Mouse (Mus musculus): ENCODE measurements around the gene Ifngr1. TPM values are rescaled to one million over a fixed set of nuclear protein-coding genes. Genes with fewer than 3 reads are reported as not detected.

The Ifngr1 gene
- polyA plus RNA-seq, 1 experiment from 2014 or later: 69.2 TPM

GRCm38 (mm10) chr10:19621408-19622048, 29.8 kb downstream of the Ifngr1 start, which contains the start of gene Il22ra2:
TSS of gene Il22ra2 (plus strand) at chr10:19621998.
- TF ChIP-seq CTCF (IDR thresholded peaks at IDR 0.05; ENCODE audit: low read depth): no peak
- 92% methylated on average over 2 of the region's 2 CpGs for WGBS
- Histone ChIP-seq H3K4me1 (replicated peaks; ENCODE audit: insufficient read depth, low read length) (no peaks in the 10 kb centered on the region), H3K4me3 (replicated peaks; ENCODE audit: low read depth, low read length) (no peak within 1 kb of the TSS), H3K36me3 (ENCODE audit: insufficient read depth, low read length) (no peaks in the 10 kb centered on the region), H3K9me3 (replicated peaks; ENCODE audit: low read length) (no peaks in the 10 kb centered on the region), H3K9ac (ENCODE audit: low read depth, low read length) (no peak within 1 kb of the TSS), H3K27me3 (ENCODE audit: insufficient read depth, low read length) (no peaks in the 10 kb centered on the region), H3K4me2 (ENCODE audit: low read length) (no peak within 1 kb of the TSS), H3K27ac (no peak within 1 kb of the TSS)
- ATAC-seq (replicated peaks; ENCODE audit: low FRiP score, low read depth) (no peak), DNase-seq (ENCODE audit: low spot score) (no peak)

GRCm38 (mm10) chr10:19624617-19625016, 32.9 kb downstream of the Ifngr1 start:
- no peak overlapping the region for H3K27ac ChIP-seq
- H3K9ac ChIP-seq (ENCODE audit: low read depth, low read length): no peak overlapping the region
- ATAC-seq (replicated peaks; ENCODE audit: low FRiP score, low read depth): no peak
- TF ChIP-seq CTCF (IDR thresholded peaks at IDR 0.05; ENCODE audit: low read depth): no peak
- no peak for DNase-seq (ENCODE audit: low spot score)
- H3K4me3 ChIP-seq (replicated peaks; ENCODE audit: low read depth, low read length): no peak overlapping the region
- H3K9me3 ChIP-seq (replicated peaks; ENCODE audit: low read length): no peaks in the 10 kb centered on the region
- H3K4me2 ChIP-seq (ENCODE audit: low read length): no peak overlapping the region
- H3K4me1 ChIP-seq (replicated peaks; ENCODE audit: insufficient read depth, low read length): no peaks in the 10 kb centered on the region
- H3K36me3 ChIP-seq (ENCODE audit: insufficient read depth, low read length): no peaks in the 10 kb centered on the region
- 85% methylated on average over 1 of the region's 1 CpGs for WGBS
- no peaks in the 10 kb centered on the region for H3K27me3 ChIP-seq (ENCODE audit: insufficient read depth, low read length)

GRCm38 (mm10) chr10:19627342-19627741, 35.6 kb downstream of the Ifngr1 start:
- no peaks in the 10 kb centered on the region for H3K27me3 ChIP-seq (ENCODE audit: insufficient read depth, low read length)
- no peak for TF ChIP-seq CTCF (IDR thresholded peaks at IDR 0.05; ENCODE audit: low read depth)
- no peak overlapping the region for H3K27ac ChIP-seq
- H3K9ac ChIP-seq (ENCODE audit: low read depth, low read length): no peak overlapping the region
- no peaks in the 10 kb centered on the region for H3K9me3 ChIP-seq (replicated peaks; ENCODE audit: low read length)
- DNase-seq (ENCODE audit: low spot score) (no peak), ATAC-seq (replicated peaks; ENCODE audit: low FRiP score, low read depth) (no peak)
- H3K4me1 ChIP-seq (replicated peaks; ENCODE audit: insufficient read depth, low read length): no peaks in the 10 kb centered on the region
- H3K4me3 ChIP-seq (replicated peaks; ENCODE audit: low read depth, low read length): no peak overlapping the region
- H3K36me3 ChIP-seq (ENCODE audit: insufficient read depth, low read length): no peaks in the 10 kb centered on the region
- WGBS: 79% methylated on average over 2 of the region's 2 CpGs
- no peak overlapping the region for H3K4me2 ChIP-seq (ENCODE audit: low read length)

- no peak overlapping the region for H3K4me3 ChIP-seq (replicated peaks; ENCODE audit: low read depth, low read length)
- ATAC-seq (replicated peaks; ENCODE audit: low FRiP score, low read depth) (no peak), DNase-seq (ENCODE audit: low spot score) (no peak)
- no peaks in the 10 kb centered on the region for H3K36me3 ChIP-seq (ENCODE audit: insufficient read depth, low read length)
- no peaks in the 10 kb centered on the region for H3K4me1 ChIP-seq (replicated peaks; ENCODE audit: insufficient read depth, low read length)
- H3K27ac ChIP-seq: no peak overlapping the region
- no peaks in the 10 kb centered on the region for H3K9me3 ChIP-seq (replicated peaks; ENCODE audit: low read length)
- 79% methylated on average over 4 of the region's 4 CpGs for WGBS
- H3K9ac ChIP-seq (ENCODE audit: low read depth, low read length): no peak overlapping the region
- no peaks in the 10 kb centered on the region for H3K27me3 ChIP-seq (ENCODE audit: insufficient read depth, low read length)
- no peak overlapping the region for H3K4me2 ChIP-seq (ENCODE audit: low read length)
- TF ChIP-seq CTCF (IDR thresholded peaks at IDR 0.05; ENCODE audit: low read depth): no peak
These were observed 36.0 kb downstream of the Ifngr1 start for GRCm38 (mm10) chr10:19627748-19628147.

- no peak overlapping the region for H3K27ac ChIP-seq
- no peak overlapping the region for H3K4me2 ChIP-seq (ENCODE audit: low read length)
- no peak overlapping the region for H3K9ac ChIP-seq (ENCODE audit: low read depth, low read length)
- no peak for DNase-seq (ENCODE audit: low spot score)
- H3K4me1 ChIP-seq (replicated peaks; ENCODE audit: insufficient read depth, low read length): no peaks in the 10 kb centered on the region
- no peak overlapping the region for H3K4me3 ChIP-seq (replicated peaks; ENCODE audit: low read depth, low read length)
- TF ChIP-seq CTCF (IDR thresholded peaks at IDR 0.05; ENCODE audit: low read depth): no peak
- ATAC-seq (replicated peaks; ENCODE audit: low FRiP score, low read depth): no peak
- H3K27me3 ChIP-seq (ENCODE audit: insufficient read depth, low read length): no peaks in the 10 kb centered on the region
- WGBS: 72% methylated on average over 13 of the region's 13 CpGs
- no peaks in the 10 kb centered on the region for H3K9me3 ChIP-seq (replicated peaks; ENCODE audit: low read length)
- H3K36me3 ChIP-seq (ENCODE audit: insufficient read depth, low read length): no peaks in the 10 kb centered on the region
These were observed 40.0 kb downstream of the Ifngr1 start for GRCm38 (mm10) chr10:19631616-19632195.

GRCm38 (mm10) chr10:19638851-19639250, 47.1 kb downstream of the Ifngr1 start:
- Histone ChIP-seq H3K27me3 (ENCODE audit: insufficient read depth, low read length) (no peaks in the 10 kb centered on the region), H3K9ac (ENCODE audit: low read depth, low read length) (no peak overlapping the region), H3K4me1 (replicated peaks; ENCODE audit: insufficient read depth, low read length) (no peaks in the 10 kb centered on the region), H3K27ac (no peak overlapping the region), H3K4me2 (ENCODE audit: low read length) (no peak overlapping the region), H3K9me3 (replicated peaks; ENCODE audit: low read length) (no peaks in the 10 kb centered on the region), H3K36me3 (ENCODE audit: insufficient read depth, low read length) (no peaks in the 10 kb centered on the region), H3K4me3 (replicated peaks; ENCODE audit: low read depth, low read length) (no peak overlapping the region)
- TF ChIP-seq CTCF (IDR thresholded peaks at IDR 0.05; ENCODE audit: low read depth): no peak
- no peak for DNase-seq (ENCODE audit: low spot score)
- no peak for ATAC-seq (replicated peaks; ENCODE audit: low FRiP score, low read depth)
- WGBS: 82% methylated on average over 5 of the region's 5 CpGs

All from kidney, postnatal 0 days (tissue).